Mouse (Mus musculus) 3134 (cell line): ENCODE measurements around the gene Lhx5.
A peak's percentile ranks its signal among the peaks of the same experiment; 100 is the strongest.

Experiments
- DNase-seq: peaks from one replicate; pipeline ENCODE4 v3.0.0-alpha.2; 2011; ENCODE audit warnings: low spot score; ENCODE audit not compliant: insufficient read length; ENCODE audit errors: extremely low read depth

Lhx5 gene

GRCm38 (mm10) chr5:120431649-120432485 lies at the start of gene Lhx5:
Gene Lhx5, plus strand, starts transcription at chr5:120431699.
- DNase-seq, result peak; percentile 27

GRCm38 (mm10) chr5:120386361-120386760 lies 45.1 kb upstream of the Lhx5 start:
- no peak for DNase-seq

GRCm38 (mm10) chr5:120388765-120389164 lies 42.7 kb upstream of the Lhx5 start:
- DNase-seq, result no peak

GRCm38 (mm10) chr5:120389973-120390372 lies 41.5 kb upstream of the Lhx5 start:
- no peak for DNase-seq

GRCm38 (mm10) chr5:120393871-120394667 lies 37.4 kb upstream of the Lhx5 start:
- DNase-seq, result no peak

GRCm38 (mm10) chr5:120397988-120398387 lies 33.5 kb upstream of the Lhx5 start:
- no peak for DNase-seq

GRCm38 (mm10) chr5:120404831-120405591 lies 26.5 kb upstream of the Lhx5 start:
- no peak for DNase-seq

- DNase-seq, result no peak
Observed at GRCm38 (mm10) chr5:120408933-120409332, 22.6 kb upstream of the Lhx5 start.

- DNase-seq, result no peak
Observed at GRCm38 (mm10) chr5:120409385-120410378, 21.8 kb upstream of the Lhx5 start.

GRCm38 (mm10) chr5:120413436-120413835 lies 18.1 kb upstream of the Lhx5 start:
- no peak for DNase-seq

- no peak for DNase-seq
Observed at GRCm38 (mm10) chr5:120420106-120420505, 11.4 kb upstream of the Lhx5 start.

- no peak for DNase-seq
Observed at GRCm38 (mm10) chr5:120424039-120424438, 7.5 kb upstream of the Lhx5 start.

GRCm38 (mm10) chr5:120424657-120425056 lies 6.8 kb upstream of the Lhx5 start:
- DNase-seq, result no peak

- DNase-seq, result no peak
Observed at GRCm38 (mm10) chr5:120425711-120426110, 5.8 kb upstream of the Lhx5 start.

GRCm38 (mm10) chr5:120426572-120426971 lies 4.9 kb upstream of the Lhx5 start:
- DNase-seq, result no peak

GRCm38 (mm10) chr5:120427451-120427938 lies 4.0 kb upstream of the Lhx5 start:
- no peak for DNase-seq

- no peak for DNase-seq
Observed at GRCm38 (mm10) chr5:120428189-120428838, 3.2 kb upstream of the Lhx5 start.

- no peak for DNase-seq
Observed at GRCm38 (mm10) chr5:120428990-120429389, 2.5 kb upstream of the Lhx5 start.

GRCm38 (mm10) chr5:120429692-120430091 lies 1.8 kb upstream of the Lhx5 start:
- no peak for DNase-seq
